Mouse (Mus musculus) spleen, adult 2 months (tissue): ENCODE data around the gene Ppp1r12c. TPM values are rescaled to one million over a fixed set of nuclear protein-coding genes. Genes with fewer than 3 reads are reported as not detected.
A peak's percentile ranks its signal among the peaks of the same experiment; 100 is the strongest.

Experiments used
- DNase-seq, 2 experiments: peaks; one replicate each; pipeline versions ENCODE4 v3.0.0 to v3.0.0-alpha.2; 2012 to 2021; ENCODE audit warnings: low spot score in 2 of 2, low read depth in 1 of 2
- H3K27ac ChIP-seq: fragments of 200-500 bp; 2 replicates; pipeline ENCODE4 v1.5.1; 2012; ENCODE audit warnings: low read length, inconsistent platforms; ENCODE audit not compliant: insufficient read depth
- H3K27me3 ChIP-seq: fragments of 200-500 bp; 2 replicates; pipeline ENCODE4 v1.6.1; 2012; ENCODE audit warnings: mild to moderate bottlenecking, moderate library complexity, low read length, inconsistent platforms; ENCODE audit not compliant: control insufficient read depth, insufficient read depth
- H3K36me3 ChIP-seq: fragments of 200-500 bp; 2 replicates; pipeline ENCODE4 v1.6.1; 2012; ENCODE audit warnings: mild to moderate bottlenecking, low read length, inconsistent platforms; ENCODE audit not compliant: control insufficient read depth, insufficient read depth
- H3K4me1 ChIP-seq: fragments of 200-500 bp; 2 replicates; pipeline ENCODE4 v1.6.1; 2011; ENCODE audit warnings: inconsistent platforms; ENCODE audit not compliant: control insufficient read depth, insufficient read depth, insufficient read length
- H3K4me3 ChIP-seq: fragments of 200-500 bp; 2 replicates; pipeline ENCODE4 v1.5.1; 2011; ENCODE audit warnings: mild to moderate bottlenecking, inconsistent platforms; ENCODE audit not compliant: insufficient read depth, insufficient read length; ENCODE audit errors: extremely low read depth
- CTCF ChIP-seq: fragments of 200-500 bp; IDR thresholded peaks from 2 replicates; pipeline ENCODE4 v1.5.1; 2011; ENCODE audit warnings: mild to moderate bottlenecking, inconsistent platforms; ENCODE audit not compliant: insufficient read depth, insufficient read length, insufficient replicate concordance; ENCODE audit errors: extremely low read depth
- POLR2A ChIP-seq: fragments of 200-500 bp; IDR thresholded peaks from 2 replicates; pipeline ENCODE4 v1.6.1; 2011; ENCODE audit warnings: low read depth, low read length, inconsistent platforms
- WGBS: fragments of 180-500 bp; shearing (Covaris S2); methylation state at CpG from one replicate; pipeline ENCODE4 v1.1.7; 2018; 5-methylcytosine and 5-hydroxymethylcytosine counted together
- polyA plus RNA-seq: library from polyadenylated mRNA; depleted of rRNA; stranded (reverse); fragments of >200 nt; gene quantifications from 2 replicates; pipeline ENCODE4 v1.2.3, GENCODE M21; 2012

Ppp1r12c gene
- polyA plus RNA-seq, 1 experiment = 92.6 TPM

DNA sequence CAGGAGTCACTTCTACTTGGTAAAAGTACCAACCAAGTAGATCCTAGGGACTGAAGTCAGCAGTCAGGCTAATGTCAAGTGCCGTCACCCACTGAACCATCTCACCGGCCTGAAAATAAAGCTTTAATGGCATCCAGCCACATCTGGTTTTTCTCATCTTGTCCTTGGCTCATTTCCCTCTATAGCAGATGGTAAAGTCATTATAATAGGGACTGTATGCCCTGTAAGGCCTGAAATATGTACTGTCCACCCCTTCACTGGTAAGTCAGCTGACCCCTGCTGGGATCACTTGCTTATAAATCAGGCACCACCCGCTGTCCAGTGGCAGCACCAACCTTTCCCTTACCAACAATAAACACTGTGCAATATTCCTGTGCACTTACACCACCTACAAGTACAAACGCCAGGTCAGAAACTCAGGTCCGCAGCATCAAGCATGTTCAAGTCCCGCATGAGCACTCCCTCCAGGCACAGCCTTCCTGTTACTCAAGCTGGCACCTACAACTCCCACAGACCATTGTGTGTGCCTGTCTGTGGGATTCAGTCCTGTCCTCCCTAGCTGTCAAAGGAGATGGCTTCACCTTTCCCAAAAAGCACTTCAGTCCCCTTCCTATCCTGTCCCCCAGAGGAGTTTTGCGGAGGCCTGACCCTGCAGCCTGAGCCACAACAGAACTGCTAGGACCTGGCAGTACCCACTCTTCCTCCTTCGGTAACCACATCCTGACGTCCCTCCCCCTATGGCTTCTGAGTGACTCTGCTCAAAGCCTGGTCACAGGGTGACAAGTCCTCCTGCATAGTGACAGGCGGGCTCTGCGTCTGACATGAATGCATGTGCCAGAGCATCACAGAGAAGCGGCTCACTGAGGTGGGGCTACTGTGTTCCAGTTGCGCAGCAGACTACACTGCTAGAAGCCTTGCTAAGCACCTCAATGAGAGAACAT is 8.9 kb downstream of the Ppp1r12c start:
- Histone ChIP-seq H3K4me3 (no peak overlapping the region), H3K27ac (0 out of 2 replicates have a peak overlapping the region, but pooled peaks have one; percentile 6), H3K4me1 (peaks cover 8% of the 10 kb centered on the region; the same call in 1 of the 2 replicates), H3K36me3 (peaks cover 13% of the 10 kb centered on the region), H3K27me3 (no peaks in the 10 kb centered on the region)
- 42% methylated on average over 13 of the region's 13 CpGs for WGBS
- TF ChIP-seq POLR2A (no peak), CTCF (no peak)
- DNase-seq = peak in 1 of 2 experiments; percentile 43

- H3K36me3 ChIP-seq = peaks cover 17% of the 10 kb centered on the region
- peaks cover 8% of the 10 kb centered on the region; the same call in 1 of the 2 replicates for H3K4me1 ChIP-seq
- TF ChIP-seq CTCF (no peak), POLR2A (no peak)
- no peak overlapping the region for H3K27ac ChIP-seq
- DNase-seq = no peak
- WGBS = 69% methylated on average over 6 of the region's 6 CpGs
- H3K4me3 ChIP-seq = no peak overlapping the region
- no peaks in the 10 kb centered on the region for H3K27me3 ChIP-seq
These were observed 10.2 kb downstream of the Ppp1r12c start for GRCm38 (mm10) chr7:4491308-4491707.

DNA sequence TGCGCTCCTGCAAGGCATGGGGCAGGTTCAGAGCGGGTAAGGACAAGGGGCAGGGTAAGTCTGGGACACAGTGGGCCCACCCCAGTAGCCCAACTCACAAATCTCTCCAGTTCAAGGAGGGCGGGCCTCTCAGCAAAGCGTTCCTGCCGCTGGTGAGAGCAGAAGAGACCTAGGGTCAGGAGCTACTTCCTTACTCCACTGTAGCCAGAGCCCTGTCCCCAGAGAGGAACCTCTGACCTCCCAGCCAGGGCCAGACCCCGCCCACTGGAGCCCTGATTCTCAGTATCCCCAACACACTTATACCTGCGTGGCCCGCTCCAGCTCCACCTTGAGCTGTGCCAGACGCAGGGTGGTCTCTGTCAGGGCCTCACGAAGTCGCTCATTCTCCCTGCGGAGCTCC is 19.2 kb downstream of the Ppp1r12c start:
- TF ChIP-seq CTCF (no peak), POLR2A (no peak)
- H3K4me1 ChIP-seq = no peaks in the 10 kb centered on the region
- H3K27ac ChIP-seq = no peak overlapping the region
- WGBS = 95% methylated on average over 12 of the region's 12 CpGs
- no peak for DNase-seq
- peaks cover 2% of the 10 kb centered on the region; the same call in 1 of the 2 replicates for H3K27me3 ChIP-seq
- H3K36me3 ChIP-seq = peaks cover 45% of the 10 kb centered on the region
- no peak overlapping the region for H3K4me3 ChIP-seq

DNA sequence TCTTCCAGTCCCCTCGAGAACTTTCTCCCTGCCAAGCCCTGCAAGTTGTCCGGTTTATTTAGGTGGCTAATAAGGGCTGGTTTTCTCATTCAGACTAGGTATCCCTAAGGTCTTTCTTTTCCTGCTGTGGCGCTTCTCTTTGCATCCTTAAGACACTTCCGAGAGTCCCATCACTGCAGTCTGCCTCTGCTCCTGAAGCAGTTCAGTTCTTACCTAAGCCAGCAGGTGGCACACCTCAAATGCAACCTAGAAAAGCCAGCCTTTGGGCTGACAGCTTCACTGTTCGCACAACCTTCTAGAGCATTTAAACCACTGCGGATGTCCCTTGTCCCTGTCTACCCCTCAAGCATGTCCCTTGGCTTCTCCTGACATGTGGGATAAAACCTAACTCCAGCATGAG is 21.8 kb downstream of the Ppp1r12c start:
- TF ChIP-seq CTCF (peak; percentile 44; the same call in 1 of the 2 replicates), POLR2A (no peak)
- no peak overlapping the region for H3K4me3 ChIP-seq
- H3K27ac ChIP-seq = no peak overlapping the region
- 52% methylated on average over 6 of the region's 6 CpGs for WGBS
- peak in 1 of 2 experiments; percentile 27 for DNase-seq
- peaks cover 2% of the 10 kb centered on the region; the same call in 1 of the 2 replicates for H3K27me3 ChIP-seq
- peaks cover 29% of the 10 kb centered on the region for H3K36me3 ChIP-seq
- no peaks in the 10 kb centered on the region for H3K4me1 ChIP-seq

- DNase-seq = no peak
- peak overlapping the region; percentile 49; the same call in 1 of the 2 replicates for H3K4me3 ChIP-seq
- H3K36me3 ChIP-seq = peaks cover 21% of the 10 kb centered on the region
- 39% methylated on average over 16 of the region's 16 CpGs for WGBS
- no peak overlapping the region for H3K27ac ChIP-seq
- no peak for TF ChIP-seq POLR2A
- no peak for TF ChIP-seq CTCF
- H3K27me3 ChIP-seq = peaks cover 2% of the 10 kb centered on the region; the same call in 1 of the 2 replicates
- no peaks in the 10 kb centered on the region for H3K4me1 ChIP-seq
These were observed 22.6 kb downstream of the Ppp1r12c start for GRCm38 (mm10) chr7:4478796-4479291.

DNA sequence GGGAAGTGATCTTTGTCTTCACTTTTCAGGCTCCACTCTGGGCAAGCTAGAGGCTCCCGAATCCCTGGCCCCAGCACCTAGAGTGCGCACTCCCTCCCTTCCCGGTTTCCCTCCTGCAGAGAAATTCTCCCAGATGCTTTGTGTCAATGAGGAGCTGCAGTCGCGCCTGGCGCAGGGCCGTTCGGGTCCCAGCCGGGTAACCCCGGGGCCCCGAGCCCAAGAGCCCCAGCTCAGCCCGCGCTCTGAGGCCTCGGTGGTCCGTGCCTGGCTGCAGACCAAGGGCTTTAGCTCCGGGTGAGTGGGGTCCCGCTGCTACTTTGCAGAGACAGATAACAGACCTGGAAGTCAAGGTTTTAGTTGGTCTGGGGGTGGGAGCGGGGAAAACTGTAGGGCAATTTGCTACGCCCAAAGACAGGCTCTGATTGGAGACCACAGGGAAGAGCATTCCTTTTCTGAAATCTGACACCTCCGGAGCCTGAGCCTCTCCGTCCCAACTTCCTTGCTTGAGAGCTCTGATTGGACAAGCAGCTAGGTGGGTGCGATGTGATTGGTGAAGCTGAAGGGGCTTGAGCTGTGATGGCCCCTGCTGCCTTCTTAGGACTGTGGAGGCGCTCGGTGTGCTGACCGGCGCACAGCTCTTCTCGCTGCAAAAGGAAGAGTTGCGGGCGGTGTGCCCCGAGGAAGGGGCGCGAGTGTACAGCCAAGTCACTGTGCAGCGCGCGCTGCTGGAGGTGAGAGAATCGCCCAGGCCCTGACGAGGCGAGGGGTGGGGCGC is 23.3 kb downstream of the Ppp1r12c start:
- no peak for DNase-seq
- Histone ChIP-seq H3K36me3 (peaks cover 15% of the 10 kb centered on the region), H3K27ac (no peak overlapping the region), H3K4me1 (no peaks in the 10 kb centered on the region), H3K4me3 (peak overlapping the region; percentile 49; the same call in 1 of the 2 replicates), H3K27me3 (peaks cover 4% of the 10 kb centered on the region)
- TF ChIP-seq POLR2A (no peak), CTCF (no peak)
- 24% methylated on average over 39 of the region's 39 CpGs for WGBS
